Mouse (Mus musculus): ENCODE measurements around the gene Col13a1.

The Col13a1 gene

DNA sequence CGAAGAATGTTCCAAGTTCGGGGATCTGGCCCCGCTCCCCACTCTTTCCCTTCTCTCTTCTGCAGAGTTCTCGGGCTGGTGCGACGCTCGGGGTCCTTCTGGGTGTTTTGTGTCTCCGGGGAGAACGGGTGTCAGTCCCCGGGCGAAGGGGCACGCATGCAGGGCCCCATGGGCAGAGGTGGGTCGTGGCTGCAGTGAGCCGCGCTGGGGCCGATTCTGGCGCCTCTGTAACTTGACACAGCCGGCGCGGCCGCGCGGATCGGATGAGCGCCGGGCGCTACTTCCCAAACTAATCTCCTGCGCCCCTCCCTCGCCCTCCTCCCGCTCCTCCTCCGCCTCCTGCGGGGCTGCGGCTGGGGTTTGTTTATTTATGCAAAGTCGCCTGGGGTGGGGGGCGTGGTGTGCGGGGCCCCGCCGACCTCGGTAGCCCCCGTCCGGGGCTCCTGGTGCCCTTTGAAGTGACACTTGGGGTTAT, at the start of gene Col13a1:
TSS of gene Col13a1 (minus strand) at position 243 of the 475 bp plus-strand sequence.
- DNase-seq (ENCODE audit: low spot score), result peak; percentile 83

- peak; percentile 18 for DNase-seq (ENCODE audit: low spot score)
These were observed 48.8 kb upstream of the Col13a1 start for GRCm38 (mm10) chr10:62027699-62028098.

GRCm38 (mm10) chr10:62023821-62024551, 45.1 kb upstream of the Col13a1 start:
- DNase-seq (ENCODE audit: low spot score), result peak; percentile 35

DNA sequence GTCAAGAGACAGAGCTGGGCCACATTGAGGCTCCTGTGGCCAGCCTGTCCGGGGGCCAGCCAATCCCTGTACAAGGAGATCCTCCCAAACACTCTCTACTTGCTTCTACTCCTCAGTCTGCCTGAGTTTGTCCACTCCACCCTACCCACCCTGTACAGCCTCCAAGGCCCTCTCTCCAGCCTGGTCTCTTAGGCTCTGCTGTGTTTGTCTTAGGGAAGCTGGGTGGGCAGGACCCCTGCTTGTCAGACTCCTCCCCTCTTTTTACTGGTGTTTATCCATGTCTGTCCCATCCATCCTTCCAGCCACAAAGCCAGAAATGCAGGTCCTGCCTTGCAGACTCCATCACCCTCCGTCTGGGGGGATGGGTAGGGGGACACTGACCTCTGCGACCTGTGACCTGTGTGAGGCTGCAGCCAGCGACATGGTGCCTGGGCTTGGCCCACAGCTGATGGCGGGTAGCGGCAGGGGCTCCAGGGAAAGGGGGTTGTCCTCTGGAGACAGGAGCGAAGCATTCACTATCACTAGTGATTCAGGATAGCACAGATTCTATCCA, 41.2 kb upstream of the Col13a1 start:
- DNase-seq (ENCODE audit: low spot score), result peak; percentile 73

GRCm38 (mm10) chr10:62019386-62020067, 40.6 kb upstream of the Col13a1 start:
- peak; percentile 44 for DNase-seq (ENCODE audit: low spot score)

DNA sequence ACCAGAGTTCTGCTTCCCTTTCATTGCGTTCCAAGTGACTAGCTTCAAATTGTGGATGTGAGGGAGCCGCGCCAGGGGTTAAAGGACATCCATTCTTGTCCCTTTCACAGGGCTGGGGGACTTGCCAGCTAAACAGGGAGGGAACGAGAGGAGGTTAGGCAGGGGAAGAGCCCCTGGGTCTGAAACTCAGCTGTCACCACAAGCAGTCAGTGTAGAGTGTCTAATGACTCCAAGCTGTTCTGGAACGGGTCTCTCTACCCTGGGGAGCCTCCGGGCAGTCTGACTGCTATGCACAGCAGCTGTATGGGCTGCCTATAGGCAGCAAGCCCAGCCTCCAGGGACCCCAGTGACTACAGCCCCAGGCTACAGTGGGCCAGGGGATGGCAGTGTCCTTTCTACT, 38.0 kb upstream of the Col13a1 start:
- peak; percentile 50 for DNase-seq (ENCODE audit: low spot score)

GRCm38 (mm10) chr10:62013190-62013589, 34.3 kb upstream of the Col13a1 start:
- no peak for DNase-seq (ENCODE audit: low spot score)

DNA sequence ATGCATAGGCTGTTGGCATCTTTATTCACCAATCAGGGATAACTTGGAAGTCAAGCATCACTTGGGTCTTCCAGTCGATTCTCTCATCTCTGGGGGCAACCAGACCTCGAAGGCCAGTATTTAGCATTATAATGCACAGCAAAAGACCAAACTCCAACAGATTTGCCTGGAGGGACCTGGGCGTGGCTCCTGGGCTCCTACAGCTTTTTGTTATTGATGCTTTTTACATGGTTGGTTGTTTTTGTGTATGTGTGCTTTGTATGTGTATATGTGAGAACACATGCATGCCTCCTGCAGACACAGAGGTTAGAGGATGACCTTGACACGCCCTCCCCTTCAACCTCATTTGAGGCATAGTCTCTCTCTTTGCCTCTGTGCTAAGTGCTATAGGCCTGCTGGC, 33.5 kb upstream of the Col13a1 start:
- DNase-seq (ENCODE audit: low spot score), result no peak

GRCm38 (mm10) chr10:62009981-62010500, 31.1 kb upstream of the Col13a1 start:
- DNase-seq (ENCODE audit: low spot score), result no peak

DNA sequence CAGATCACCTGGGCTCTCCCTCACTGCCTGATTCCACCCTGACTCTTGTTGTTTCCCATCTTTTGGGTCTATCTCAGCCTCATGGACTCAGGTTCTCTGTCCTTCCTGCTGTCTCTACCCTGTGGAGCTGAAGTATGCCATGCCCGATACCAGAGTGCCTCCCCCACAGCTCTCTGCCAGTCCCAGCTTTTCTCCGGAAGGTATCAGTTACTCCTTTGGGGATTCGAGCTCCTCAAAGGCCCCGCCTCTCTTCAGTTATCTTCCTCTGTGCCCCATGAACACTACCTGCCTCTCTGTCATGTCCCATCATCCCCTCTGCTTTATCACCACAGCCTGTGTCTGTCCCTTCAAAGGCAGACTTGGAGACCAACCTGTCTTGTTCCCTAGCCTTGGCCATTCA, 29.1 kb upstream of the Col13a1 start:
- no peak for DNase-seq (ENCODE audit: low spot score)

- no peak for DNase-seq (ENCODE audit: low spot score)
These were observed 27.5 kb upstream of the Col13a1 start for GRCm38 (mm10) chr10:62006371-62006770.

GRCm38 (mm10) chr10:62000216-62000615, 21.3 kb upstream of the Col13a1 start:
- no peak for DNase-seq (ENCODE audit: low spot score)

- DNase-seq (ENCODE audit: low spot score), result no peak
These were observed 20.9 kb upstream of the Col13a1 start for GRCm38 (mm10) chr10:61999766-62000165.

GRCm38 (mm10) chr10:61991481-61992424, 12.8 kb upstream of the Col13a1 start:
- DNase-seq (ENCODE audit: low spot score), result no peak

DNA sequence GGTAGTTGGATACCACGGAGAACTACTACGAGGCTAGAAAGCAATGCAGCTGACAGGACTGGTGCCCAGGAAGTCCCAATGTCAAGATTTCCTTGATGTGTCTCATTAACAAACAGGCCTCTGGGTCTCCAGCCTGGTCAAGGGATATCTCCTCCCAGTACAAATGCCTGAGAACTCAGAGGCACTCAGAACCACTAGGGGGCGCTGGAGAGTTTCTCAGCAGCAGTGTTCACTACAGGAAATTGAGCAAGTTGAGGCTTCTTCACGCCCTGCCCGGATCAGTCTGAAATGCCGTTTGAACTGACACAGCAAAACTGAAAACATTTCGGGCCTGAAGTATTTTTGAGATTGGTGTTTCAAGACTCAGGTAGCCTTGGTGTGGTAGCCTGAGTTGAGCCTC, 1.5 kb upstream of the Col13a1 start:
- peak; percentile 89 for DNase-seq (ENCODE audit: low spot score)

GRCm38 (mm10) chr10:61978112-61978865, 619 bp downstream of the Col13a1 start:
- DNase-seq (ENCODE audit: low spot score), result peak; percentile 65

DNA sequence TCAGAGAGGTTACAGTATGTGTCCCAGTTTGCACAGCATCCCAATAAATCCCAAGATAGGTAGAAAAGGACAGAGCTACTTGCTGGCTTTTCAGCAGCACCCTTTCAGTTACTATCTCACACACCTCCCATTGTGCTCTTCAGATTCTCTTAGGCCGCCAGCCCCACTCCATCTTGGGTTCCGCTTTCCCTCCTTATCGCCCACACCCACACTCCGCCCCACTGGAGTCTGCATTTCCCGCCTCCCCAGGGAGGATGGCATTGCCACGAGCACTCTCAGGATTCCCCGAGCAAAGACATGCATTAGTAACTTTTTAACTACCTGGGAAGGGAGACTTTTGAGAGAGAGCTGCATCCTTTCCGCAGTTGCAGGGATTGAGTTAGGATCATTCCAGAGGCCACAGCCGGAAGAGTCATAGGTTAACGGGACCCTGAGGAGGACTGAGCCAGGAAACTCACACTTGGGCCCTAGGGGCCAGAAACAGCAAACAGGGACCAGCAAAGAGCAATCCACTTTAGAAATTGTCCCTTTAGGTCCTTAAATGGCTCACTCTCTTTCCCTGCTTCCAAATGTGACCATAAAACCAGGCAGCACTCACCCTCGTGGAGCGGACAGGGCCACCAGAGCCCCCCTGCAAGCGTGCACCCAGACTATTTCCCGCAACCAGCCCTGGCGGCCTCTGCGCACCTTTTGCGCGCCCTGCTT, 1.4 kb downstream of the Col13a1 start:
- DNase-seq (ENCODE audit: low spot score), result no peak

- DNase-seq (ENCODE audit: low spot score), result peak; percentile 45
These were observed 1.9 kb downstream of the Col13a1 start for GRCm38 (mm10) chr10:61976987-61977386.

GRCm38 (mm10) chr10:61974581-61974980, 4.3 kb downstream of the Col13a1 start:
- no peak for DNase-seq (ENCODE audit: low spot score)

- no peak for DNase-seq (ENCODE audit: low spot score)
These were observed 6.9 kb downstream of the Col13a1 start for GRCm38 (mm10) chr10:61972041-61972440.

All from embryo, embryonic 10 days (tissue).